In genomic region chr10:6788517-6789237, GRCm38 (mm10) we compare ENCODE assay signal across 9 mouse cellular contexts. TPM values are rescaled to one million over a fixed set of nuclear protein-coding genes. Genes with fewer than 3 reads are reported as not detected.
A peak's percentile ranks its signal among the peaks of the same experiment; 100 is the strongest.
DNase-seq lines count a peak whose midpoint lies in the region; ATAC-seq and TF ChIP-seq lines count a peak whose summit lies in the region.
"Had no signal": no experiment of that assay in that cellular context is flagged by ENCODE, and none has a peak within 500 bp of the region (broad histone marks: within the 10 kb centered on the region; RNA-seq: fewer than 3 reads in every experiment).

No protein-coding gene starts in this region.

- H3K4me2 ChIP-seq in embryonic facial prominence, embryonic 12.5 days (replicated peaks): no peak overlapping the region; the same call in 1 of the 2 replicates
- peak overlapping the region; percentile 57 for H3K4me2 ChIP-seq in hindbrain, embryonic 14.5 days (replicated peaks)
- H3K4me2 ChIP-seq in limb, embryonic 14.5 days (replicated peaks; ENCODE audit: low read depth, low read length, severe bottlenecking): no peak overlapping the region

- DNase-seq in heart, embryonic 10.5 days (ENCODE audit: low spot score): peak; percentile 87
- DNase-seq in heart, adult 8-10 months (ENCODE audit: low spot score): no peak
- peak; percentile 58 for DNase-seq in NIH3T3 (ENCODE audit: low read depth)
- DNase-seq in hindbrain, embryonic 14.5 days (ENCODE audit: low spot score): peak; percentile 68
- DNase-seq in limb, embryonic 14.5 days (ENCODE audit: low spot score): peak; percentile 78
- peak; percentile 46 for DNase-seq in ovary, postnatal 14 days (ENCODE audit: low spot score)

- no peaks in the 10 kb centered on the region for H3K36me3 ChIP-seq in heart, embryonic 10.5 days
- H3K36me3 ChIP-seq in embryonic facial prominence, embryonic 12.5 days: no peaks in the 10 kb centered on the region
- no peaks in the 10 kb centered on the region for H3K36me3 ChIP-seq in hindbrain, embryonic 14.5 days (replicated peaks; ENCODE audit: control insufficient read depth, insufficient read depth)
- no peaks in the 10 kb centered on the region for H3K36me3 ChIP-seq in limb, embryonic 14.5 days (ENCODE audit: control insufficient read depth, insufficient read depth, low read length)

- no peaks in the 10 kb centered on the region for H3K4me1 ChIP-seq in heart, embryonic 10.5 days
- H3K4me1 ChIP-seq in embryonic facial prominence, embryonic 12.5 days: no peaks in the 10 kb centered on the region
- no peaks in the 10 kb centered on the region for H3K4me1 ChIP-seq in hindbrain, embryonic 14.5 days (replicated peaks; ENCODE audit: control insufficient read depth, insufficient read depth, low read length)
- H3K4me1 ChIP-seq in limb, embryonic 14.5 days (ENCODE audit: control insufficient read depth, insufficient read depth, low read length): no peaks in the 10 kb centered on the region

- no peak overlapping the region for H3K4me3 ChIP-seq in heart, embryonic 10.5 days
- no peak overlapping the region for H3K4me3 ChIP-seq in embryonic facial prominence, embryonic 12.5 days
- H3K4me3 ChIP-seq in hindbrain, embryonic 14.5 days (replicated peaks; ENCODE audit: low read length): peak overlapping the region; percentile 31
- H3K4me3 ChIP-seq in limb, embryonic 14.5 days (replicated peaks; ENCODE audit: low read length): no peak overlapping the region

- no peak overlapping the region for H3K9ac ChIP-seq in embryonic facial prominence, embryonic 12.5 days
- H3K9ac ChIP-seq in hindbrain, embryonic 14.5 days: peak overlapping the region; percentile 39
- no peak overlapping the region for H3K9ac ChIP-seq in limb, embryonic 14.5 days (ENCODE audit: low read depth, low read length, severe bottlenecking)
- H3K9ac ChIP-seq: liver, embryonic 14.5 days had no signal

- no peak overlapping the region for H3K27ac ChIP-seq in heart, embryonic 10.5 days
- no peak overlapping the region for H3K27ac ChIP-seq in embryonic facial prominence, embryonic 12.5 days
- H3K27ac ChIP-seq in hindbrain, embryonic 14.5 days: no peak overlapping the region
- no peak overlapping the region for H3K27ac ChIP-seq in limb, embryonic 14.5 days (replicated peaks; ENCODE audit: low read depth, low read length)
- H3K27ac ChIP-seq: liver, embryonic 14.5 days had no signal

- no peak for TF ChIP-seq POLR2A in limb, embryonic 14.5 days (IDR thresholded peaks at IDR 0.05; ENCODE audit: borderline replicate concordance, extremely low read depth, insufficient read depth, insufficient read length)

- peaks cover 7% of the 10 kb centered on the region; the same call in 1 of the 2 replicates for H3K27me3 ChIP-seq in heart, embryonic 10.5 days (ENCODE audit: insufficient read depth, poor library complexity, severe bottlenecking)
- H3K27me3 ChIP-seq in embryonic facial prominence, embryonic 12.5 days: peaks cover 8% of the 10 kb centered on the region
- H3K27me3 ChIP-seq in hindbrain, embryonic 14.5 days (ENCODE audit: control insufficient read depth, insufficient read depth, low read length): no peaks in the 10 kb centered on the region
- no peaks in the 10 kb centered on the region for H3K27me3 ChIP-seq in limb, embryonic 14.5 days (ENCODE audit: control insufficient read depth, insufficient read depth, low read length)

- no peaks in the 10 kb centered on the region for H3K9me3 ChIP-seq in heart, embryonic 10.5 days
- H3K9me3 ChIP-seq in embryonic facial prominence, embryonic 12.5 days: no peaks in the 10 kb centered on the region
- no peaks in the 10 kb centered on the region for H3K9me3 ChIP-seq in hindbrain, embryonic 14.5 days (ENCODE audit: control insufficient read depth, low read length)
- H3K9me3 ChIP-seq in limb, embryonic 14.5 days (ENCODE audit: control insufficient read depth, low read length): no peaks in the 10 kb centered on the region

- ATAC-seq in embryonic facial prominence, embryonic 12.5 days (ENCODE audit: insufficient number of reproducible peaks, insufficient read depth, low FRiP score, low TSS enrichment): peak; percentile 67
- peak; percentile 89 for ATAC-seq in hindbrain, embryonic 14.5 days (ENCODE audit: low FRiP score)
- peak; percentile 44; the same call in 1 of the 2 replicates for ATAC-seq in limb, embryonic 14.5 days (ENCODE audit: low FRiP score, low read depth)
- ATAC-seq in monocyte, adult 5-6 weeks (replicated peaks; ENCODE audit: insufficient number of reproducible peaks, low FRiP score, low TSS enrichment, poor library complexity, severe bottlenecking): no peak

- WGBS in heart, embryonic 10.5 days: 4% methylated on average over 25 of the region's 25 CpGs
- 3% methylated on average over 25 of the region's 25 CpGs for WGBS in embryonic facial prominence, embryonic 12.5 days
- WGBS in hindbrain, embryonic 14.5 days: 3% methylated on average over 25 of the region's 25 CpGs
- WGBS in limb, embryonic 14.5 days: 3% methylated on average over 25 of the region's 25 CpGs

RNA-seq across cellular contexts. Expression of gene Gm10945, which starts 27.1 kb away (rescaled TPM):
- not detected in 2 replicates for polyA plus RNA-seq in heart, embryonic 10.5 days (2016; fragmentation: Nextera tagmentation; extraction: Ambion mirVana)
- total RNA-seq in heart, adult 8-10 months (2022): not detected
- not detected in 2 replicates for polyA plus RNA-seq in embryonic facial prominence, embryonic 12.5 days (2016; fragmentation: Nextera tagmentation; extraction: Ambion mirVana)
- not detected in 2 replicates for polyA plus RNA-seq in hindbrain, embryonic 14.5 days (2014; fragmentation: Nextera tagmentation; extraction: Ambion mirVana)
- not detected in 2 replicates for polyA plus RNA-seq in limb, embryonic 14.5 days (2012; rRNA removed)
- not detected in 2 replicates for polyA plus RNA-seq in limb, embryonic 14.5 days (2014; fragmentation: Nextera tagmentation; extraction: Ambion mirVana)
- not detected in 3 replicates for total RNA-seq in monocyte, adult 5-6 weeks (2017)
- polyA plus RNA-seq: liver, embryonic 14.5 days had no signal

RNA-seq across cellular contexts. Expression of gene Oprm1, which starts 30.4 kb away (rescaled TPM):
- not detected in 2 replicates for polyA plus RNA-seq in heart, embryonic 10.5 days (2016; fragmentation: Nextera tagmentation; extraction: Ambion mirVana)
- not detected for total RNA-seq in heart, adult 8-10 months (2022)
- polyA plus RNA-seq in embryonic facial prominence, embryonic 12.5 days (2016; fragmentation: Nextera tagmentation; extraction: Ambion mirVana): 0.19 TPM in 1 of 2 replicates, not detected in the other
- 2.3 and 3.6 TPM in 2 replicates for polyA plus RNA-seq in hindbrain, embryonic 14.5 days (2014; fragmentation: Nextera tagmentation; extraction: Ambion mirVana)
- not detected in 2 replicates for polyA plus RNA-seq in limb, embryonic 14.5 days (2012; rRNA removed)
- not detected in 2 replicates for polyA plus RNA-seq in limb, embryonic 14.5 days (2014; fragmentation: Nextera tagmentation; extraction: Ambion mirVana)
- not detected in 3 replicates for total RNA-seq in monocyte, adult 5-6 weeks (2017)
- polyA plus RNA-seq: liver, embryonic 14.5 days had no signal
